Mouse (Mus musculus) layer of hippocampus, adult 11-12 months (tissue): ENCODE data around the gene Mid1.
"Not testable (repeated sequence)": the region's sequence is repeated elsewhere in the genome, so short reads cannot be mapped to it uniquely, and the experiment has no call there.

ENCODE experiments used
- DNase-seq: peaks from one replicate; pipeline ENCODE4 v3.0.0; 2022; ENCODE audit warnings: low spot score

Gene Mid1

DNA sequence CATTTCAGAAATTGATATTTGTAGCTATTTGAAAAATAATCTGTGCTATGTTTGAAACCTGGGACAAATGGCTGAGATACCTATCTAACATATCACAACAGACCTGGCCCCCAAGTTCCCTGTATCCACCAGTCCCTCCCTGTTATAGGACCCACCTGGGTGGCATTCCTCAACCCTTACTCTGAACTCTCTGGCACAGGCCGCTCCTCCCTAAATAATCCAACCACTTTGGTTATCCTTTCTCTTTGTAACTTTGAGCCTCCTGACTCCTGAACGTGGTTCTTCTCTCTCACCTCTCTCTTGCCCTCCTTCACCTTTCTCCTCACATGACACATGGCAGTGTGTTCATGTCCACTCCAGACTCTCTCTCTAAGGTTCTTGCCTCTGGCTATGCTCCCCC is 287.1 kb downstream of the Mid1 start:
- peak; percentile 13 for DNase-seq

DNA sequence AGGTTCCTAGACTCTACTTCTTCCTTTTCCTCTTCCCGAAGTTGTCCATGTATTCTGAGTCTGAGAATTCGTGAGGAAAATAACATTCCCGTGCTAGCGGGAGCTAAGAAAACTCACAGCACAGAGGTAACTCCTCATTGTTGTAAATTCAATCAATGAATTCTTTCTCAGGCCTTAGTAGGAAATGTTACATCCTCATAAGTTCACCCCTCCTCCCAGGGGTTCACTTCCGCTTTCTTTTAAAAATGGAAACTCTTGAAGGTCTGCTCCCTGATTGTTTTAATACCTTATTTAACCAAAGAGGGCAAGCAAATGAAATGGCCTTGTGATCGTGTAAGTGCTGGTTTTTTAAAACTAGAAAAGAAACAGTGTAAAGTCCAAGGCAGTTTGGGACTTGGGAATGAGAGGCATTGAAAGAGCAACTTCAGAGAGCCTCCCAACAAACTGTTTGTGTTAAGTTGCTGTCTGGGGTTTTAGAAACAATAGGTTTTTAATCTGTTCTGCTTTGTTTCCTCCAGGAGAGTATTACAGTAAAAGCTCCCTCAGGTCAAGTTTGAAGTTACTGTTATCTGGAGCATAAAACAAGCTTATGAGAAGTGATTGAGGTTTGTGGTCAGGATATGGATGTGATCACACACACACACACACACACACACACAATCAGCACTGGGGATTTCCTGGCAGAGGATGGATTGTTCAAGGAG is 287.9 kb downstream of the Mid1 start:
- DNase-seq: peak; percentile 59

- DNase-seq: peak; percentile 45
Observed at GRCm38 (mm10) chrX:169973806-169974205, 288.8 kb downstream of the Mid1 start.

- DNase-seq: not testable (repeated sequence)
Observed at GRCm38 (mm10) chrX:169974456-169974855, 289.5 kb downstream of the Mid1 start.

DNA sequence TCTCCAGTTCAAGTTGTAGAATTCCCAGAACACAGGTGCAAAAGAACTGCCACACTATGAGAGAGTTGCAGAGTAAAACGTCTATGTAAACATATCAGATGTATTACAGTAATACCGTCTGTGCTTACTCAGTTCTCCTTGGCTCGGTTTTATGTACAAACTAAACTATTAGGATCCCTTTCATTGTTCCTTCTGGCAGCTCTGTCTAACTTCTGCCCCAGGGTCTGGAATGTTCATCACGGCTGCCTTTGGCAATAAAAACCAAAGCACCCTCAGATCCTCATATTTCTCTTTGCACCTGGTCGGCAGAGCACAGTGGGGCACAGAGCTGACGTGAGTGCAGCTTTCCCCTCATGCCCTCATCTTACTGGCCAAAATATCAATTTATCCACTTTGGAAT is 290.0 kb downstream of the Mid1 start:
- peak; percentile 41 for DNase-seq

GRCm38 (mm10) chrX:169975681-169976131 is 290.7 kb downstream of the Mid1 start:
- DNase-seq: peak; percentile 58

- DNase-seq: peak; percentile 21
Observed at GRCm38 (mm10) chrX:169976340-169976739, 291.3 kb downstream of the Mid1 start.

- not testable (repeated sequence) for DNase-seq
Observed at GRCm38 (mm10) chrX:169977856-169978435, 292.9 kb downstream of the Mid1 start.

- peak; percentile 90 for DNase-seq
Observed at GRCm38 (mm10) chrX:169978436-169979381, 293.7 kb downstream of the Mid1 start.

- peak; percentile 75 for DNase-seq
Observed at GRCm38 (mm10) chrX:169979461-169980202, 294.6 kb downstream of the Mid1 start.

DNA sequence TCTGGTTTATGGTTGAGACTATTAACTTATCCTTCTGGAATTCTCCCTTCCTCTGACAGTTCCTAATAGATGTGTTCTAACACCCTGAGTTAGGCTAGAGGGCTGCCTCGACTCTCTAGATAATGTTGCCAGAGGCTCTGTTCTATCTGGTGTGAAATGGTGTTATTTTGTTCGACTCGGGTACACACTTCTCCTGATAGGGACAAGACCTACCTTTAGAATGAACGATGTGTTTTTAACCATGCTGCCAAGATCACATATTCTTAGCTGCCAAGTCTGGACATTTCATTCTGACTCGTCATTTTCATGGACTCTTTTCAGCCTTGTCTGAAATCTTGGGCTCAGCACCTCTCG is 295.2 kb downstream of the Mid1 start:
- peak; percentile 59 for DNase-seq

DNA sequence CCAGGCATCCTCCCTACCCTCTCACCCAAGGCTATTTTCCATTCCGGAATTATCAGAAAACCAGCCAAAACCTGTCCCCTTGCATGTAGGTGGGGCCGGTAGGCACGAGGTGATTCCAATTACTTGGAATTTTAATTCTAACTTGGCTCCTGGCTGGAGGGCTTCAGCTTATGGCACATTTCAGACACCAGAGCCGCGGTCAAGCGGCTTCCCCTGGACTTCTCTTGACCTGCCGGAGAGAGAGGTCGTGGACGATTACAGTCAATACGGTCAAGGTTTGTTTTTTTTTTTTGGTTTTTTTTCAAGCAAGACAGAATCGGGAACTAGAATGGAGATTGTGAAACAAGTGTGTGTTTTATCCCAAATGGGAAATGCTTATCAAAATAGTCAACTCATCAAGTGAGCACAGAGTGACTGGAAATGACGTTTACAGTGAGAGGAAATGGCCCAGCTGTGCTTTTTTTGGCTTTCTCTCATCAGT is 295.9 kb downstream of the Mid1 start:
- DNase-seq: peak; percentile 58

DNA sequence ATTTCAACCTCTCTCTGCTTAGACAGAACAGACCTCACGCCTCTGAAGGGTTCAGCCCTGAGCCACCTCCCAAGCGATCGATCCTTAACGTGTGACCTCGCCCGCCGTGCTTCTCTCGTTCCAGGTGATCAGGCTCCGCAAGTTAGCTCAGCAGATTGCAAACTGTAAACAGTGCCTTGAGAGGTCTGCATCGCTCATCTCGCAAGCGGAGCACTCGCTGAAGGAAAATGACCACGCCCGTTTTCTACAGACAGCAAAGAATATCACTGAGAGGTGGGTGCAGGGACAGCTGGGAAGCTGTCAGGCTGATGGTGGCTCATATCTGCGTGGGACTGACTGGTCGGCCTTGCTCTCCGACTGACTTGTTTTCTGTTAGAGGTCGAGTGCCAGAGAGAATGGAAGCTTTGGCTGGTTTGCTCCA is 296.8 kb downstream of the Mid1 start:
- peak; percentile 71 for DNase-seq

GRCm38 (mm10) chrX:169982606-169983400 is 297.8 kb downstream of the Mid1 start:
- peak; percentile 39 for DNase-seq

- peak; percentile 53 for DNase-seq
Observed at GRCm38 (mm10) chrX:169983401-169984165, 298.6 kb downstream of the Mid1 start.

DNA sequence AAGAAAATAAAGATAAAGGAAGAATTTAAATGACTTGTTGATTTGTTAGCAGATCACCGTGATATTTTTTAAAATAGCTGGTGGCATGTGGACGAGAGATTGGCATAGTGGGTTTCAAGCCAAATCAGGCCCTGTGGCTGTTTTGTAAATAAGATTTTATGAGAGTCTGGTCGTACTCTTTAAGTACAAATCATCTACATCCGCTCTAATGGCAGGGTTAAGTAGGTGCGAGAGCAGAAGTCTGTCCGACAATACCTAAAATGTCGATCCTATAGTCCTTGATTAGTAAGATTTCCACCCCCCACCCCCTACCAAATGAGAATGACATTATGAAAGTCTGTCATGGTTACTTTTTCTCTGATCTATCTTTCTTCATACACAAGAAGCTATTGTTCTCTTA is 299.3 kb downstream of the Mid1 start:
- DNase-seq: peak; percentile 21

GRCm38 (mm10) chrX:169984853-169985252 is 299.9 kb downstream of the Mid1 start:
- DNase-seq: peak; percentile 64

GRCm38 (mm10) chrX:169985796-169986195 is 300.8 kb downstream of the Mid1 start:
- DNase-seq: peak; percentile 78

DNA sequence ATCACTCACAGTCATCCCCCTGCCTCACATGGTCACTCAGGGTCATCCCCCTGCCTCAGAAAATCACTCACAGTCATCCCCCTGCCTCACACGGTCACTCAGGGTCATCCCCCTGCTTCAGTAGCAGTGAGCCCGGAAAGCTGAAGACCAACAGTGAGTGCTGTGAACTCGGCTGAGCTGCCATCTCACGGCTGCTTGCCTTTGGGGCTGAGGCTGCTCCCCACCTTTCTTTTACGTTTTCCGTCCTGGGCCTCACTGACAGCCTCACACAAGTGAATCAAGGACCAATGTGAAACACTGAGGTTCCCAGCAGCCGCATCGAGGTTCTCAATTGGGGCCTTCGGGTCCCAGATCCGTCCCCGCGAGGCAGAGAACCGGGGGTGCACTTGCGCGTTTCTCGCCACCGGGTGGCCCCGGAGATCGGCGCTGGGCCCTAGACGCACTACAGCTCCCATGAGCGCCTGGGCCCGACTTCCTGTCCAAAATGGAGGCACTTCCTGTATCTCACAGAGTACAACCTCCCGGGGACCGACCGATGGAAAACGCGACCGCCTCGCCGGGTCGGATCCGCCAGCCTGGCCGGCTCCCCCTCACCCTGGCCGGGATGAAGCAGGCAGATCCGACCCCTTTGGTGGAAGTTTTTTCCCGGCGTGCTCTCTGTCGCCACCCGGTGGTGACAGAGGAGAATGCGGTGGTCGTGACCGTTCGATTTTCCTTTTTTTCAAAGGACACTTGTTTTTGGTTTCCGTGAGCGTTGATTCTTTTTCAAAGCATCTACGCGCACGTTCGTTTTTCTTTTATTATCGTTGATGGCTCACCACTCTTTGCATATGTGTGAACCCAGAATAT is 301.7 kb downstream of the Mid1 start:
- peak; percentile 93 for DNase-seq
